Mouse (Mus musculus) CH12.LX (cell line): ENCODE results near the gene Smpdl3a.

Source experiments
- CHD2 ChIP-seq: IDR thresholded peaks from 2 replicates; pipeline ENCODE4 v1.6.1; 2011; ENCODE audit warnings: low read length, improper control_type of control experiment
- CTCF ChIP-seq, 2 experiments: IDR thresholded peaks in 1 of 2; conservative IDR thresholded peaks in 1 of 2; 2 replicates each; pipeline ENCODE4 v1.5.1; 2011 to 2012; ENCODE audit warnings: low read depth in 2 of 2, low read length in 2 of 2, improper control_type of control experiment in 1 of 2, inconsistent platforms in 1 of 2, mild to moderate bottlenecking in 1 of 2, moderate library complexity in 1 of 2
- ELF1 ChIP-seq: IDR thresholded peaks from 2 replicates; pipeline ENCODE4 v1.6.1; 2014; ENCODE audit warnings: low read depth, mild to moderate bottlenecking, inconsistent platforms, low read length, improper control_type of control experiment
- EP300 ChIP-seq: IDR thresholded peaks from 2 replicates; pipeline ENCODE4 v1.6.1; 2011; ENCODE audit warnings: low read length, improper control_type of control experiment
- HCFC1 ChIP-seq: IDR thresholded peaks from 2 replicates; pipeline ENCODE4 v1.6.1; 2012; ENCODE audit warnings: low read depth, mild to moderate bottlenecking, inconsistent platforms, low read length, improper control_type of control experiment
- MAFK ChIP-seq: IDR thresholded peaks from 2 replicates; pipeline ENCODE4 v1.6.1; 2011; ENCODE audit warnings: low read length, improper control_type of control experiment; ENCODE audit not compliant: insufficient replicate concordance
- MAX ChIP-seq: IDR thresholded peaks from 2 replicates; pipeline ENCODE4 v1.6.1; 2011; ENCODE audit warnings: low read length, improper control_type of control experiment
- MYC ChIP-seq: IDR thresholded peaks from 2 replicates; pipeline ENCODE4 v1.6.1; 2011; ENCODE audit warnings: low read depth, mild to moderate bottlenecking, improper control_type of control experiment, low read length
- POLR2A ChIP-seq: IDR thresholded peaks from 2 replicates; pipeline ENCODE4 v1.6.1; 2011; ENCODE audit warnings: low read depth, mild to moderate bottlenecking, improper control_type of control experiment, low read length
- TCF12 ChIP-seq: IDR thresholded peaks from 2 replicates; pipeline ENCODE4 v1.6.1; 2014; ENCODE audit warnings: low read depth, mild to moderate bottlenecking, inconsistent platforms, low read length, improper control_type of control experiment

DNA sequence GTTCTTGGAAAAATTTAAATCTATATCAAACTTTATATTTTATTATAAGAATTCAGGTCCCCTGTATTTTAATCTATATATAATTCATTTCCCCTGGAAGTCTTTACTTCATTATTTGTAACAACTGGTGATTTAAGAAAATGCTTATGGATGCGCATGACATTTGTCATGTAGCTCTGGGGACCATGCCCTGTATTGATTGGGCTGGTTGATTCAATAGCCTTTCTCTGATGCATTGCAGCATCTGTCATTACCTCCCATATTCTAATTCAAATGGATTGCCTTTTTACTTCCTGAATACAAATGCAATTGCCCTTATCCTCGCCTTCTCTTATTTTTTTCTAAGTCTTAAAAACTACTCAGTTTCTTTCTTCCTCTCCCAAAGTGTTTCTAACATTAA, 20.2 kb downstream of the Smpdl3a start:
- TF ChIP-seq POLR2A (no peak), MAFK (no peak), EP300 (no peak), CHD2 (no peak), TCF12 (no peak), ELF1 (no peak), CTCF (conservative IDR thresholded peaks at IDR 0.05 in 1 of 2, IDR thresholded peaks at IDR 0.05 in 1 of 2; ENCODE audit: low read depth in 2 of 2, low read length in 2 of 2) (no peak), MYC (no peak), MAX (no peak), HCFC1 (no peak)
